Mouse (Mus musculus): ENCODE results near the gene Exoc4. TPM values are rescaled to one million over a fixed set of nuclear protein-coding genes. Genes with fewer than 3 reads are reported as not detected.

Gene Exoc4
- polyA plus RNA-seq, 1 experiment, result 3.3 TPM

DNA sequence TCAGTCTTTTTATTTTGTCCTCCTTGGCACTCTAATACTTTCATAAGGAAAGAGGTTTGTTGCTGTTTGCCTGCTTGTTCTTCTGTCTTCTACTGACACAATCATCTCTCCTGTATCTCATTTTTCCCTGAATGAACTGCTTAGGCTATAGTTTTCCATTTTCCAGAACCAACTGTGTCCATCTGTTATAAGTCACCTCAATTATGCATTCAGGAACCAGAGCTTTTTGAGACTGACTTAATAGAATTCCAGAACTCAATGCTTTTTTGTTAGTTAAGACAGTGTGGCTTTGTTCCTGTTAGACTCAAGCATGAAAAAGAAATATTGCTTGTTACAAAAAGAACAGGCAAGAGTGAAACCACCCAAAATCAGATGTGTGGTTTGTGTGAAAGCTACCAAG, 248.5 kb downstream of the Exoc4 start:
- Histone ChIP-seq H3K36me3 (ENCODE audit: control insufficient read depth, insufficient read depth, low read length) (no peaks in the 10 kb centered on the region), H3K27me3 (ENCODE audit: control insufficient read depth, insufficient read depth, low read length) (no peaks in the 10 kb centered on the region), H3K4me3 (ENCODE audit: low read depth, low read length) (no peak overlapping the region), H3K4me1 (ENCODE audit: control insufficient read depth, insufficient read depth, insufficient read length, low read length) (no peaks in the 10 kb centered on the region), H3K27ac (ENCODE audit: insufficient read depth, low read depth, low read length) (no peak overlapping the region)
- TF ChIP-seq POLR2A (IDR thresholded peaks at IDR 0.05; ENCODE audit: low read depth, low read length) (no peak), CTCF (IDR thresholded peaks at IDR 0.05; ENCODE audit: extremely low read depth, insufficient read length, insufficient replicate concordance, low read depth, low read length) (no peak)

- Histone ChIP-seq H3K36me3 (ENCODE audit: control insufficient read depth, insufficient read depth, low read length) (no peaks in the 10 kb centered on the region), H3K4me1 (ENCODE audit: control insufficient read depth, insufficient read depth, insufficient read length, low read length) (no peaks in the 10 kb centered on the region), H3K27me3 (ENCODE audit: control insufficient read depth, insufficient read depth, low read length) (no peaks in the 10 kb centered on the region), H3K4me3 (ENCODE audit: low read depth, low read length) (no peak overlapping the region), H3K27ac (ENCODE audit: insufficient read depth, low read depth, low read length) (no peak overlapping the region)
- TF ChIP-seq CTCF (IDR thresholded peaks at IDR 0.05; ENCODE audit: extremely low read depth, insufficient read length, insufficient replicate concordance, low read depth, low read length) (no peak), POLR2A (IDR thresholded peaks at IDR 0.05; ENCODE audit: low read depth, low read length) (no peak)
- WGBS, result 93% methylated on average over 4 of the region's 4 CpGs
Measured at GRCm38 (mm10) chr6:33502388-33502787, 253.5 kb downstream of the Exoc4 start.

- TF ChIP-seq POLR2A (IDR thresholded peaks at IDR 0.05; ENCODE audit: low read depth, low read length) (no peak), CTCF (IDR thresholded peaks at IDR 0.05; ENCODE audit: extremely low read depth, insufficient read length, insufficient replicate concordance, low read depth, low read length) (no peak)
- H3K4me1 ChIP-seq (ENCODE audit: control insufficient read depth, insufficient read depth, insufficient read length, low read length), result no peaks in the 10 kb centered on the region
- H3K36me3 ChIP-seq (ENCODE audit: control insufficient read depth, insufficient read depth, low read length), result no peaks in the 10 kb centered on the region
- no peak overlapping the region for H3K27ac ChIP-seq (ENCODE audit: insufficient read depth, low read depth, low read length)
- no peak overlapping the region for H3K4me3 ChIP-seq (ENCODE audit: low read depth, low read length)
- WGBS, result 56% methylated on average over 3 of the region's 3 CpGs
- H3K27me3 ChIP-seq (ENCODE audit: control insufficient read depth, insufficient read depth, low read length), result no peaks in the 10 kb centered on the region
Measured at GRCm38 (mm10) chr6:33503381-33503780, 254.5 kb downstream of the Exoc4 start.

DNA sequence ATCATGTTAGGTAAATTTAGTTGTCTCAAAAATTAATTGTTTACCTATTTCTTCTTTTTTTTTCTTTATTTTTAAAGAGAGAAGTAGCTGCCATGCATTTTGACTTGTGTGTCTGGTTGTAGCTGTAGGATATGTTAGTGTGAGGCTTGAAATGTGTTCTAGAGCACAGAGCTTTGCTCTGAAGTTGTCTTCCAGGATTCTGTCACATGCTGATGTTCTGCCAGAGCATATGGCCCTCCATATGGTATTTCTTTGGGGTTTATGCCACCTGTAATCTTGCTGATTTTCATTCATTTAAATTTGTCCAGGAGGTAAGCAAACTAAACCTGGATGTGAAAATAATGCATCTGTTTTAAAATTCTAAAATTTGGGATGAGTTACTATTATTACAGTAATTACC, 258.2 kb downstream of the Exoc4 start:
- H3K27ac ChIP-seq (ENCODE audit: insufficient read depth, low read depth, low read length), result no peak overlapping the region
- H3K27me3 ChIP-seq (ENCODE audit: control insufficient read depth, insufficient read depth, low read length), result no peaks in the 10 kb centered on the region
- H3K36me3 ChIP-seq (ENCODE audit: control insufficient read depth, insufficient read depth, low read length), result no peaks in the 10 kb centered on the region
- H3K4me1 ChIP-seq (ENCODE audit: control insufficient read depth, insufficient read depth, insufficient read length, low read length), result no peaks in the 10 kb centered on the region
- no peak overlapping the region for H3K4me3 ChIP-seq (ENCODE audit: low read depth, low read length)
- no peak for TF ChIP-seq POLR2A (IDR thresholded peaks at IDR 0.05; ENCODE audit: low read depth, low read length)
- TF ChIP-seq CTCF (IDR thresholded peaks at IDR 0.05; ENCODE audit: extremely low read depth, insufficient read length, insufficient replicate concordance, low read depth, low read length), result no peak

- Histone ChIP-seq H3K36me3 (ENCODE audit: control insufficient read depth, insufficient read depth, low read length) (no peaks in the 10 kb centered on the region), H3K4me3 (ENCODE audit: low read depth, low read length) (no peak overlapping the region), H3K27me3 (ENCODE audit: control insufficient read depth, insufficient read depth, low read length) (no peaks in the 10 kb centered on the region), H3K27ac (ENCODE audit: insufficient read depth, low read depth, low read length) (no peak overlapping the region), H3K4me1 (ENCODE audit: control insufficient read depth, insufficient read depth, insufficient read length, low read length) (peaks cover 2% of the 10 kb centered on the region; the same call in 1 of the 2 replicates)
- WGBS, result 55% methylated on average over 4 of the region's 4 CpGs
- TF ChIP-seq POLR2A (IDR thresholded peaks at IDR 0.05; ENCODE audit: low read depth, low read length), result no peak
- TF ChIP-seq CTCF (IDR thresholded peaks at IDR 0.05; ENCODE audit: extremely low read depth, insufficient read length, insufficient replicate concordance, low read depth, low read length), result no peak
Measured at GRCm38 (mm10) chr6:33515391-33515790, 266.5 kb downstream of the Exoc4 start.

- H3K36me3 ChIP-seq (ENCODE audit: control insufficient read depth, insufficient read depth, low read length), result no peaks in the 10 kb centered on the region
- no peak overlapping the region for H3K4me3 ChIP-seq (ENCODE audit: low read depth, low read length)
- H3K27ac ChIP-seq (ENCODE audit: insufficient read depth, low read depth, low read length), result no peak overlapping the region
- TF ChIP-seq CTCF (IDR thresholded peaks at IDR 0.05; ENCODE audit: extremely low read depth, insufficient read length, insufficient replicate concordance, low read depth, low read length) (no peak), POLR2A (IDR thresholded peaks at IDR 0.05; ENCODE audit: low read depth, low read length) (no peak)
- no peaks in the 10 kb centered on the region for H3K27me3 ChIP-seq (ENCODE audit: control insufficient read depth, insufficient read depth, low read length)
- peaks cover 2% of the 10 kb centered on the region; the same call in 1 of the 2 replicates for H3K4me1 ChIP-seq (ENCODE audit: control insufficient read depth, insufficient read depth, insufficient read length, low read length)
- 90% methylated on average over 6 of the region's 6 CpGs for WGBS
Measured at GRCm38 (mm10) chr6:33516798-33517197, 267.9 kb downstream of the Exoc4 start.

GRCm38 (mm10) chr6:33517890-33518410, 269.1 kb downstream of the Exoc4 start:
- TF ChIP-seq CTCF (IDR thresholded peaks at IDR 0.05; ENCODE audit: extremely low read depth, insufficient read length, insufficient replicate concordance, low read depth, low read length) (no peak), POLR2A (IDR thresholded peaks at IDR 0.05; ENCODE audit: low read depth, low read length) (no peak)
- no peak overlapping the region for H3K4me3 ChIP-seq (ENCODE audit: low read depth, low read length)
- H3K27ac ChIP-seq (ENCODE audit: insufficient read depth, low read depth, low read length), result no peak overlapping the region
- no peaks in the 10 kb centered on the region for H3K27me3 ChIP-seq (ENCODE audit: control insufficient read depth, insufficient read depth, low read length)
- WGBS, result 82% methylated on average over 5 of the region's 5 CpGs
- peaks cover 2% of the 10 kb centered on the region; the same call in 1 of the 2 replicates for H3K4me1 ChIP-seq (ENCODE audit: control insufficient read depth, insufficient read depth, insufficient read length, low read length)
- H3K36me3 ChIP-seq (ENCODE audit: control insufficient read depth, insufficient read depth, low read length), result no peaks in the 10 kb centered on the region

Measured in small intestine, adult 2 months (tissue).